Mouse (Mus musculus) layer of hippocampus, adult 2 months (tissue): ENCODE measurements around the gene Rnf167. TPM values are rescaled to one million over a fixed set of nuclear protein-coding genes. Genes with fewer than 3 reads are reported as not detected.

Experiments
- DNase-seq, 2 experiments: peaks; one replicate each; pipeline ENCODE4 v3.0.0; 2022; ENCODE audit warnings: low spot score in 2 of 2
- H3K27ac ChIP-seq: fragments of 200-600 bp; 2 replicates; pipeline ENCODE4 v1.8.1; 2022
- H3K4me3 ChIP-seq: fragments of 200-600 bp; 2 replicates; pipeline ENCODE4 v1.8.1; 2022; ENCODE audit warnings: mild to moderate bottlenecking
- CTCF ChIP-seq: fragments of 200-600 bp; conservative IDR thresholded peaks from 2 replicates; pipeline ENCODE4 v1.8.1; 2022; ENCODE audit warnings: antibody characterized with exemption, mild to moderate bottlenecking, moderate library complexity
- total RNA-seq, 2 experiments: library from RNA; stranded (reverse); gene quantifications; 2 replicates each; pipeline ENCODE4 v1.2.3; 2021

The Rnf167 gene
- total RNA-seq, 2 experiments from 2014 or later: 88.8 to 99.4 TPM

- TF ChIP-seq CTCF: no peak
- Histone ChIP-seq H3K4me3 (no peak overlapping the region), H3K27ac (no peak overlapping the region)
- DNase-seq: no peak
These were observed 4.0 kb upstream of the Rnf167 start for GRCm38 (mm10) chr11:70643051-70643450.

GRCm38 (mm10) chr11:70644564-70645103 lies 2.4 kb upstream of the Rnf167 start:
- no peak for DNase-seq
- TF ChIP-seq CTCF: no peak
- Histone ChIP-seq H3K27ac (no peak overlapping the region), H3K4me3 (no peak overlapping the region)

GRCm38 (mm10) chr11:70645461-70646258 lies 1.4 kb upstream of the Rnf167 start:
- Histone ChIP-seq H3K4me3 (peak overlapping the region; percentile 79), H3K27ac (peak overlapping the region; percentile 98)
- DNase-seq: no peak
- TF ChIP-seq CTCF: no peak

GRCm38 (mm10) chr11:70646259-70646555 lies 828 bp upstream of the Rnf167 start:
- H3K4me3 ChIP-seq: peak overlapping the region; percentile 79
- peak overlapping the region; percentile 98 for H3K27ac ChIP-seq
- DNase-seq: no peak

GRCm38 (mm10) chr11:70647716-70648420 lies 833 bp downstream of the Rnf167 start:
- TF ChIP-seq CTCF: no peak
- DNase-seq: peak in 1 of 2 experiments; percentile 32
- peak overlapping the region; percentile 79 for H3K4me3 ChIP-seq

More at GRCm38 (mm10) chr11:70646259-70646555, 828 bp upstream of the Rnf167 start:
- TF ChIP-seq CTCF: no peak

GRCm38 (mm10) chr11:70648512-70648911 lies 1.5 kb downstream of the Rnf167 start:
- no peak for DNase-seq
- TF ChIP-seq CTCF: no peak
- 0 out of 2 replicates have a peak overlapping the region, but pooled peaks have one; percentile 99 for H3K27ac ChIP-seq
- H3K4me3 ChIP-seq: peak overlapping the region; percentile 79

More at GRCm38 (mm10) chr11:70647716-70648420, 833 bp downstream of the Rnf167 start:
- H3K27ac ChIP-seq: peak overlapping the region; percentile 99

- no peak for TF ChIP-seq CTCF
- Histone ChIP-seq H3K27ac (peak overlapping the region; percentile 20; the same call in 1 of the 2 replicates), H3K4me3 (no peak overlapping the region; the same call in 1 of the 2 replicates)
- no peak for DNase-seq
These were observed 2.2 kb downstream of the Rnf167 start for GRCm38 (mm10) chr11:70649185-70649734.

GRCm38 (mm10) chr11:70650322-70651175 lies 3.5 kb downstream of the Rnf167 start:
- Histone ChIP-seq H3K27ac (peak overlapping the region; percentile 59), H3K4me3 (no peak overlapping the region)
- no peak for TF ChIP-seq CTCF
- DNase-seq: no peak

GRCm38 (mm10) chr11:70651391-70651790 lies 4.4 kb downstream of the Rnf167 start:
- Histone ChIP-seq H3K27ac (peak overlapping the region; percentile 59), H3K4me3 (no peak overlapping the region)
- DNase-seq: no peak
- no peak for TF ChIP-seq CTCF

- Histone ChIP-seq H3K4me3 (peak overlapping the region; percentile 100), H3K27ac (peak overlapping the region; percentile 98; the same call in 1 of the 2 replicates)
- no peak for DNase-seq
- no peak for TF ChIP-seq CTCF
These were observed 5.2 kb downstream of the Rnf167 start for GRCm38 (mm10) chr11:70652029-70652883.

GRCm38 (mm10) chr11:70652884-70653344 lies 5.9 kb downstream of the Rnf167 start:
- Histone ChIP-seq H3K27ac (peak overlapping the region; percentile 98; the same call in 1 of the 2 replicates), H3K4me3 (peak overlapping the region; percentile 100)
- DNase-seq: no peak
- TF ChIP-seq CTCF: no peak
